Mouse (Mus musculus) forelimb bud, embryonic 11.5 days (tissue): Measurements from ENCODE around the gene Sirt6.

Source experiments
- DNase-seq: peaks from one replicate; pipeline ENCODE4 v3.0.0-alpha.2; 2012; ENCODE audit warnings: low read depth, low spot score

The Sirt6 gene

GRCm38 (mm10) chr10:81626101-81626993, 1.2 kb downstream of the Sirt6 start:
- no peak for DNase-seq

- DNase-seq = no peak
Observed at GRCm38 (mm10) chr10:81623441-81623840, 4.2 kb downstream of the Sirt6 start.

- DNase-seq = no peak
Observed at GRCm38 (mm10) chr10:81620786-81621185, 6.8 kb downstream of the Sirt6 start.

- no peak for DNase-seq
Observed at GRCm38 (mm10) chr10:81619976-81620375, 7.6 kb downstream of the Sirt6 start.

- peak; percentile 68 for DNase-seq
Observed at GRCm38 (mm10) chr10:81615486-81615885, 12.1 kb downstream of the Sirt6 start.

- DNase-seq = no peak
Observed at GRCm38 (mm10) chr10:81612779-81613178, 14.8 kb downstream of the Sirt6 start.

- no peak for DNase-seq
Observed at GRCm38 (mm10) chr10:81608308-81608707, 19.3 kb downstream of the Sirt6 start.

GRCm38 (mm10) chr10:81605974-81606751, 21.4 kb downstream of the Sirt6 start, which contains the start of gene BC025920:
Gene BC025920, plus strand, starts transcription at chr10:81606270.
- peak; percentile 98 for DNase-seq

- no peak for DNase-seq
Observed at GRCm38 (mm10) chr10:81605666-81605973, 22.0 kb downstream of the Sirt6 start.

GRCm38 (mm10) chr10:81604968-81605665, 22.5 kb downstream of the Sirt6 start:
- DNase-seq = peak; percentile 91

- no peak for DNase-seq
Observed at GRCm38 (mm10) chr10:81604019-81604967, 23.3 kb downstream of the Sirt6 start.

GRCm38 (mm10) chr10:81602741-81603151, 24.9 kb downstream of the Sirt6 start:
- DNase-seq = no peak

GRCm38 (mm10) chr10:81601396-81601905, 26.1 kb downstream of the Sirt6 start:
- DNase-seq = no peak

GRCm38 (mm10) chr10:81600738-81601203, 26.8 kb downstream of the Sirt6 start, which contains the start of gene Tle6:
Gene Tle6, minus strand, starts transcription at chr10:81601073.
- peak; percentile 99 for DNase-seq

GRCm38 (mm10) chr10:81600096-81600495, 27.5 kb downstream of the Sirt6 start:
- no peak for DNase-seq

- no peak for DNase-seq
Observed at GRCm38 (mm10) chr10:81599630-81600029, 28.0 kb downstream of the Sirt6 start.

GRCm38 (mm10) chr10:81598871-81599270, 28.7 kb downstream of the Sirt6 start:
- no peak for DNase-seq

GRCm38 (mm10) chr10:81598342-81598741, 29.3 kb downstream of the Sirt6 start:
- no peak for DNase-seq

GRCm38 (mm10) chr10:81597137-81597950, 30.3 kb downstream of the Sirt6 start:
- DNase-seq = no peak

GRCm38 (mm10) chr10:81596611-81597010, 31.0 kb downstream of the Sirt6 start:
- no peak for DNase-seq
